Mouse (Mus musculus) liver (tissue): ENCODE results near the gene Gm21858.
"Not testable (repeated sequence)": the region's sequence is repeated elsewhere in the genome, so short reads cannot be mapped to it uniquely, and the experiment has no call there.

ENCODE experiments used
- DNase-seq: peaks from one replicate; pipeline ENCODE4 v3.0.0-alpha.2; 2020; ENCODE audit warnings: mixed read lengths

Gene Gm21858

GRCm38 (mm10) chrY:55731456-55731855, at the start of gene Gm21858:
TSS of gene Gm21858 (plus strand) at chrY:55731756.
- not testable (repeated sequence) for DNase-seq
